Comparison of ENCODE assay signal across 8 mouse cellular contexts in genomic region chr16:20672965-20673705, GRCm38 (mm10). TPM values are rescaled to one million over a fixed set of nuclear protein-coding genes. Genes with fewer than 3 reads are reported as not detected.
DNase-seq lines count a peak whose midpoint lies in the region; ATAC-seq and TF ChIP-seq lines count a peak whose summit lies in the region.

No protein-coding gene starts in this region.

- DNase-seq in 3134 (ENCODE audit: extremely low read depth, insufficient read length, low spot score) (peak; percentile 65), MN1 (ENCODE audit: low spot score) (peak; percentile 41)
- DNase-seq in embryo, embryonic 10.5 days (ENCODE audit: low spot score): peak; percentile 41
- peak; percentile 56 to 73 for DNase-seq in thymus, postnatal 36 days

- H3K36me3 ChIP-seq in intestine, postnatal 0 days (ENCODE audit: control insufficient read depth, insufficient read depth): peaks cover 28% of the 10 kb centered on the region
- H3K36me3 ChIP-seq in liver, embryonic 15.5 days (replicated peaks): peaks cover 36% of the 10 kb centered on the region
- peaks cover 27% of the 10 kb centered on the region for H3K36me3 ChIP-seq in neural tube, embryonic 14.5 days (ENCODE audit: control insufficient read depth, insufficient read depth, low read length)

- H3K4me2 ChIP-seq in intestine, postnatal 0 days (replicated peaks; ENCODE audit: low read depth): peak overlapping the region; percentile 78
- H3K4me2 ChIP-seq in liver, embryonic 15.5 days: peak overlapping the region; percentile 88
- peak overlapping the region; percentile 96 for H3K4me2 ChIP-seq in neural tube, embryonic 14.5 days (ENCODE audit: low read depth, low read length)

- WGBS in intestine, postnatal 0 days: under 1% methylated on average over 43 of the region's 78 CpGs
- WGBS in liver, embryonic 15.5 days (ENCODE audit: insufficient replicate concordance): under 1% methylated on average over 61 of the region's 78 CpGs
- under 1% methylated on average over 57 of the region's 78 CpGs for WGBS in neural tube, embryonic 14.5 days

- TF ChIP-seq CTCF in intestine, postnatal 0 days (IDR thresholded peaks at IDR 0.05; ENCODE audit: low read depth): no peak

- H3K4me1 ChIP-seq in intestine, postnatal 0 days (replicated peaks; ENCODE audit: control insufficient read depth, insufficient read depth, low read length): no peaks in the 10 kb centered on the region; the same call in 1 of the 2 replicates
- H3K4me1 ChIP-seq in liver, embryonic 15.5 days (replicated peaks): peaks cover 53% of the 10 kb centered on the region
- H3K4me1 ChIP-seq in neural tube, embryonic 14.5 days (ENCODE audit: control insufficient read depth, insufficient read depth, low read length): peaks cover 13% of the 10 kb centered on the region

- ATAC-seq in granulocyte monocyte progenitor cell, adult 5-6 weeks (replicated peaks; ENCODE audit: poor library complexity, severe bottlenecking): peak; percentile 45
- peak; percentile 74 for ATAC-seq in intestine, postnatal 0 days
- ATAC-seq in liver, embryonic 15.5 days (ENCODE audit: insufficient read depth): peak; percentile 66
- ATAC-seq in neural tube, embryonic 14.5 days (ENCODE audit: low read depth): no peak; the same call in none of the 2 replicates

- H3K27ac ChIP-seq in intestine, postnatal 0 days (ENCODE audit: low read depth, low read length): peak overlapping the region; percentile 98
- peak overlapping the region; percentile 92 for H3K27ac ChIP-seq in liver, embryonic 15.5 days (replicated peaks)
- peak overlapping the region; percentile 88 for H3K27ac ChIP-seq in neural tube, embryonic 14.5 days (ENCODE audit: low read depth, low read length)

- H3K27me3 ChIP-seq in intestine, postnatal 0 days (replicated peaks; ENCODE audit: control insufficient read depth, insufficient read depth, low read length): no peaks in the 10 kb centered on the region
- H3K27me3 ChIP-seq in liver, embryonic 15.5 days: no peaks in the 10 kb centered on the region
- H3K27me3 ChIP-seq in neural tube, embryonic 14.5 days (ENCODE audit: control insufficient read depth, insufficient read depth, low read length): no peaks in the 10 kb centered on the region

- H3K9ac ChIP-seq in intestine, postnatal 0 days (ENCODE audit: low read depth, low read length): peak overlapping the region; percentile 95
- peak overlapping the region; percentile 94 for H3K9ac ChIP-seq in liver, embryonic 15.5 days
- H3K9ac ChIP-seq in neural tube, embryonic 14.5 days (replicated peaks; ENCODE audit: low read depth, low read length): peak overlapping the region; percentile 98

- H3K4me3 ChIP-seq in intestine, postnatal 0 days (ENCODE audit: low read depth, low read length): peak overlapping the region; percentile 93
- peak overlapping the region; percentile 94 for H3K4me3 ChIP-seq in liver, embryonic 15.5 days (replicated peaks)
- peak overlapping the region; percentile 94 for H3K4me3 ChIP-seq in neural tube, embryonic 14.5 days (ENCODE audit: low read depth, low read length)

- H3K9me3 ChIP-seq in intestine, postnatal 0 days (ENCODE audit: control insufficient read depth): no peaks in the 10 kb centered on the region
- no peaks in the 10 kb centered on the region for H3K9me3 ChIP-seq in liver, embryonic 15.5 days (replicated peaks)
- no peaks in the 10 kb centered on the region for H3K9me3 ChIP-seq in neural tube, embryonic 14.5 days (ENCODE audit: control insufficient read depth, low read length)

RNA-seq across cellular contexts. Expression of gene Eif4g1, which starts 5.0 kb away (rescaled TPM):
- total RNA-seq in granulocyte monocyte progenitor cell, adult 5-6 weeks (2014; fragmentation: Nextera tagmentation): 242 and 249 TPM in 2 replicates
- 312 and 346 TPM in 2 replicates for total RNA-seq in granulocyte monocyte progenitor cell, adult 5-6 weeks (2017)
- 97.8 and 106 TPM in 2 replicates for polyA plus RNA-seq in intestine, postnatal 0 days (2015; fragmentation: Nextera tagmentation; extraction: Ambion mirVana)
- 86.2 and 98.5 TPM in 2 replicates for polyA plus RNA-seq in liver, embryonic 15.5 days (2015; fragmentation: Nextera tagmentation; extraction: Ambion mirVana)
- 112 and 134 TPM in 2 replicates for polyA plus RNA-seq in neural tube, embryonic 14.5 days (2014; fragmentation: Nextera tagmentation; extraction: Ambion mirVana)

RNA-seq across cellular contexts. Expression of gene Fam131a, which starts 19.9 kb away (rescaled TPM):
- total RNA-seq in granulocyte monocyte progenitor cell, adult 5-6 weeks (2014; fragmentation: Nextera tagmentation): 1.6 TPM in 1 of 2 replicates, not detected in the other
- total RNA-seq in granulocyte monocyte progenitor cell, adult 5-6 weeks (2017): 0.43 TPM in 1 of 2 replicates, not detected in the other
- 4.7 and 5.0 TPM in 2 replicates for polyA plus RNA-seq in intestine, postnatal 0 days (2015; fragmentation: Nextera tagmentation; extraction: Ambion mirVana)
- 1.3 and 1.8 TPM in 2 replicates for polyA plus RNA-seq in liver, embryonic 15.5 days (2015; fragmentation: Nextera tagmentation; extraction: Ambion mirVana)
- 42.5 and 48.2 TPM in 2 replicates for polyA plus RNA-seq in neural tube, embryonic 14.5 days (2014; fragmentation: Nextera tagmentation; extraction: Ambion mirVana)

RNA-seq across cellular contexts. Expression of gene Psmd2, which starts 21.7 kb away (rescaled TPM):
- total RNA-seq in granulocyte monocyte progenitor cell, adult 5-6 weeks (2014; fragmentation: Nextera tagmentation): 144 and 149 TPM in 2 replicates
- total RNA-seq in granulocyte monocyte progenitor cell, adult 5-6 weeks (2017): 215 and 220 TPM in 2 replicates
- 136 and 137 TPM in 2 replicates for polyA plus RNA-seq in intestine, postnatal 0 days (2015; fragmentation: Nextera tagmentation; extraction: Ambion mirVana)
- polyA plus RNA-seq in liver, embryonic 15.5 days (2015; fragmentation: Nextera tagmentation; extraction: Ambion mirVana): 164 and 171 TPM in 2 replicates
- polyA plus RNA-seq in neural tube, embryonic 14.5 days (2014; fragmentation: Nextera tagmentation; extraction: Ambion mirVana): 314 and 366 TPM in 2 replicates

RNA-seq across cellular contexts. Expression of gene Ece2, which starts 43.5 kb away (rescaled TPM):
- total RNA-seq in granulocyte monocyte progenitor cell, adult 5-6 weeks (2014; fragmentation: Nextera tagmentation): 0.77 TPM in 1 of 2 replicates, not detected in the other
- 1.3 TPM in 1 of 2 replicates, not detected in the other for total RNA-seq in granulocyte monocyte progenitor cell, adult 5-6 weeks (2017)
- 0.17 and 0.22 TPM in 2 replicates for polyA plus RNA-seq in intestine, postnatal 0 days (2015; fragmentation: Nextera tagmentation; extraction: Ambion mirVana)
- 0.10 TPM in 1 of 2 replicates, not detected in the other for polyA plus RNA-seq in liver, embryonic 15.5 days (2015; fragmentation: Nextera tagmentation; extraction: Ambion mirVana)
- 14.2 and 16.4 TPM in 2 replicates for polyA plus RNA-seq in neural tube, embryonic 14.5 days (2014; fragmentation: Nextera tagmentation; extraction: Ambion mirVana)

RNA-seq across cellular contexts. Expression of gene Polr2h, which starts 44.3 kb away (rescaled TPM):
- total RNA-seq in granulocyte monocyte progenitor cell, adult 5-6 weeks (2014; fragmentation: Nextera tagmentation): 62.4 and 81.5 TPM in 2 replicates
- 61.8 and 91.6 TPM in 2 replicates for total RNA-seq in granulocyte monocyte progenitor cell, adult 5-6 weeks (2017)
- 52.9 and 54.2 TPM in 2 replicates for polyA plus RNA-seq in intestine, postnatal 0 days (2015; fragmentation: Nextera tagmentation; extraction: Ambion mirVana)
- polyA plus RNA-seq in liver, embryonic 15.5 days (2015; fragmentation: Nextera tagmentation; extraction: Ambion mirVana): 36.4 and 39.3 TPM in 2 replicates
- 91.4 and 100 TPM in 2 replicates for polyA plus RNA-seq in neural tube, embryonic 14.5 days (2014; fragmentation: Nextera tagmentation; extraction: Ambion mirVana)
